Mouse (Mus musculus) thymus, adult 2 months (tissue): ENCODE results near the gene Rbm33. TPM values are rescaled to one million over a fixed set of nuclear protein-coding genes. Genes with fewer than 3 reads are reported as not detected.

Source experiments
- DNase-seq: peaks from one replicate; pipeline ENCODE4 v3.0.0; 2021
- H3K27ac ChIP-seq: fragments of 200-500 bp; 2 replicates; pipeline ENCODE4 v1.5.1; 2012; ENCODE audit warnings: low read length, control low read depth; ENCODE audit not compliant: control insufficient read depth, insufficient read depth
- H3K27me3 ChIP-seq: fragments of 200-500 bp; 2 replicates; pipeline ENCODE4 v1.6.1; 2012; ENCODE audit warnings: mild to moderate bottlenecking, low read length, moderate library complexity, mixed read lengths; ENCODE audit not compliant: control insufficient read depth, insufficient read depth
- H3K36me3 ChIP-seq: fragments of 200-500 bp; 2 replicates; pipeline ENCODE4 v1.6.1; 2012; ENCODE audit warnings: mild to moderate bottlenecking, low read length, moderate library complexity; ENCODE audit not compliant: control insufficient read depth, insufficient read depth
- H3K4me1 ChIP-seq: fragments of 200-500 bp; replicated peaks from 2 replicates; pipeline ENCODE4 v1.6.1; 2012; ENCODE audit warnings: low read length; ENCODE audit not compliant: control insufficient read depth, insufficient read depth
- H3K4me3 ChIP-seq: fragments of 200-500 bp; 2 replicates; pipeline ENCODE4 v1.5.1; 2012; ENCODE audit warnings: mild to moderate bottlenecking, low read length, control low read depth, moderate library complexity; ENCODE audit not compliant: control insufficient read depth, insufficient read depth
- CTCF ChIP-seq: fragments of 200-500 bp; IDR thresholded peaks from 2 replicates; pipeline ENCODE4 v1.5.1; 2012; ENCODE audit warnings: mild to moderate bottlenecking, control low read depth, low read length, moderate library complexity, borderline replicate concordance; ENCODE audit not compliant: control insufficient read depth, poor library complexity, insufficient read depth; ENCODE audit errors: extremely low read depth
- POLR2A ChIP-seq: fragments of 200-500 bp; IDR thresholded peaks from 2 replicates; pipeline ENCODE4 v1.6.1; 2012; ENCODE audit warnings: mild to moderate bottlenecking, low read length, control low read depth, moderate library complexity; ENCODE audit not compliant: control insufficient read depth, poor library complexity, insufficient read depth; ENCODE audit errors: extremely low read depth
- WGBS: fragments of 180-500 bp; shearing (Covaris S2); methylation state at CpG from one replicate; pipeline ENCODE4 v1.1.7; 2018; 5-methylcytosine and 5-hydroxymethylcytosine counted together
- polyA plus RNA-seq: library from polyadenylated mRNA; depleted of rRNA; stranded (reverse); fragments of >200 nt; gene quantifications from 2 replicates; pipeline ENCODE4 v1.2.3, GENCODE M21; 2012

Gene Rbm33
- polyA plus RNA-seq, 1 experiment, result 80.9 TPM

- Histone ChIP-seq H3K27me3 (no peaks in the 10 kb centered on the region), H3K36me3 (peaks cover 82% of the 10 kb centered on the region), H3K4me1 (no peaks in the 10 kb centered on the region), H3K27ac (no peak overlapping the region), H3K4me3 (no peak overlapping the region)
- TF ChIP-seq POLR2A, result no peak
- no peak for DNase-seq
- 97% methylated on average over 3 of the region's 3 CpGs for WGBS
These were observed 97.2 kb downstream of the Rbm33 start for GRCm38 (mm10) chr5:28414076-28414475.

- H3K36me3 ChIP-seq, result peaks cover 66% of the 10 kb centered on the region
- no peaks in the 10 kb centered on the region for H3K27me3 ChIP-seq
- H3K4me3 ChIP-seq, result no peak overlapping the region
- no peak for DNase-seq
- H3K4me1 ChIP-seq, result no peaks in the 10 kb centered on the region
- no peak for TF ChIP-seq CTCF
- TF ChIP-seq POLR2A, result no peak
- no peak overlapping the region for H3K27ac ChIP-seq
These were observed 99.1 kb downstream of the Rbm33 start for GRCm38 (mm10) chr5:28416029-28416428.

GRCm38 (mm10) chr5:28418734-28419133 lies 101.8 kb downstream of the Rbm33 start:
- Histone ChIP-seq H3K4me3 (no peak overlapping the region), H3K4me1 (no peaks in the 10 kb centered on the region), H3K27me3 (no peaks in the 10 kb centered on the region), H3K36me3 (peaks cover 39% of the 10 kb centered on the region), H3K27ac (no peak overlapping the region)
- 85% methylated on average over 10 of the region's 10 CpGs for WGBS
- DNase-seq, result no peak
- no peak for TF ChIP-seq CTCF
- TF ChIP-seq POLR2A, result no peak

GRCm38 (mm10) chr5:28419640-28420265 lies 102.8 kb downstream of the Rbm33 start:
- TF ChIP-seq POLR2A (no peak), CTCF (no peak)
- no peak overlapping the region for H3K4me3 ChIP-seq
- peaks cover 29% of the 10 kb centered on the region for H3K36me3 ChIP-seq
- 96% methylated on average over 12 of the region's 12 CpGs for WGBS
- H3K27me3 ChIP-seq, result no peaks in the 10 kb centered on the region
- no peak overlapping the region for H3K27ac ChIP-seq
- DNase-seq, result no peak
- no peaks in the 10 kb centered on the region for H3K4me1 ChIP-seq

- TF ChIP-seq CTCF, result no peak
- TF ChIP-seq POLR2A, result no peak
These were observed 106.9 kb downstream of the Rbm33 start for GRCm38 (mm10) chr5:28423781-28424180.

GRCm38 (mm10) chr5:28425926-28426325 lies 109.0 kb downstream of the Rbm33 start:
- no peaks in the 10 kb centered on the region for H3K27me3 ChIP-seq
- no peaks in the 10 kb centered on the region for H3K36me3 ChIP-seq
- no peak overlapping the region for H3K4me3 ChIP-seq
- DNase-seq, result no peak
- H3K27ac ChIP-seq, result no peak overlapping the region
- H3K4me1 ChIP-seq, result no peaks in the 10 kb centered on the region
- TF ChIP-seq POLR2A (no peak), CTCF (no peak)
- 96% methylated on average over 9 of the region's 9 CpGs for WGBS

More at GRCm38 (mm10) chr5:28423781-28424180, 106.9 kb downstream of the Rbm33 start:
- Histone ChIP-seq H3K36me3 (no peaks in the 10 kb centered on the region; the same call in 1 of the 2 replicates), H3K4me1 (no peaks in the 10 kb centered on the region), H3K27ac (no peak overlapping the region), H3K27me3 (no peaks in the 10 kb centered on the region), H3K4me3 (no peak overlapping the region)
- DNase-seq, result no peak
- WGBS, result 71% methylated on average over 4 of the region's 4 CpGs
